Comparison of ENCODE assay signal across 9 mouse cellular contexts in the genomic region with DNA sequence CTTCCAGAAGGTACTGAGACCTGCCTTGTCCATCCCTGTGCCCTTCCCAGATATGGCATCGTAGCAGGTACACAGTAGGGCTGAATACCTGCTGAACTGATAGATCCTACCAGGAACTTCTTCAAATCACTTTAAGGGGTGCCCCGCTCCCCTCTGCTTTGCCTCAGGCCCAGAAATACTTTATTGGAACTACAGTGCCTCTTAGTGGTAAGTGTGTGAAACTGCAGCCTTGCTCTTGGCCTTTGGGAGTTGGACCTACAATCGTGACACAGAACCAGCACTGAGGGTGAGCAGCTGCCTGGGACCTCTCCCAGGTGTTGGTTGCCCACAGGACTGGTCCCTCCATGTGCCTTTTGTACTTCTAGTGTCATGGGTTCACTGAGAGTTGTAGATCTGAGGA. TPM values are rescaled to one million over a fixed set of nuclear protein-coding genes. Genes with fewer than 3 reads are reported as not detected.
DNase-seq lines count a peak whose midpoint lies in the region; ATAC-seq lines count a peak whose summit lies in the region.
"Had no signal": no experiment of that assay in that cellular context is flagged by ENCODE, and none has a peak within 500 bp of the region (broad histone marks: within the 10 kb centered on the region; RNA-seq: fewer than 3 reads in every experiment).

No protein-coding gene starts in this region.

- H3K4me3 ChIP-seq in hindbrain, embryonic 10.5 days = no peak overlapping the region
- H3K4me3 ChIP-seq in hindbrain, embryonic 16.5 days (ENCODE audit: low read length) = no peak overlapping the region
- H3K4me3 ChIP-seq: limb, embryonic 12.5 days had no signal

- H3K9me3 ChIP-seq in hindbrain, embryonic 10.5 days = no peaks in the 10 kb centered on the region; the same call in 1 of the 2 replicates
- no peaks in the 10 kb centered on the region for H3K9me3 ChIP-seq in hindbrain, embryonic 16.5 days (ENCODE audit: control insufficient read depth, low read length)
- H3K9me3 ChIP-seq: limb, embryonic 12.5 days had no signal

- H3K36me3 ChIP-seq in hindbrain, embryonic 10.5 days = no peaks in the 10 kb centered on the region
- no peaks in the 10 kb centered on the region for H3K36me3 ChIP-seq in hindbrain, embryonic 16.5 days (ENCODE audit: control insufficient read depth, insufficient read depth, low read length)
- H3K36me3 ChIP-seq: limb, embryonic 12.5 days had no signal

- no peak overlapping the region for H3K4me2 ChIP-seq in hindbrain, embryonic 16.5 days (ENCODE audit: low read length)
- H3K4me2 ChIP-seq: limb, embryonic 12.5 days had no signal

- H3K4me1 ChIP-seq in hindbrain, embryonic 10.5 days (replicated peaks) = peaks cover 23% of the 10 kb centered on the region
- H3K4me1 ChIP-seq in hindbrain, embryonic 16.5 days (ENCODE audit: control insufficient read depth, insufficient read depth, low read depth, low read length) = no peaks in the 10 kb centered on the region; the same call in 1 of the 2 replicates

- no peak overlapping the region for H3K27ac ChIP-seq in hindbrain, embryonic 10.5 days
- H3K27ac ChIP-seq in hindbrain, embryonic 16.5 days (ENCODE audit: low read depth, low read length) = no peak overlapping the region
- H3K27ac ChIP-seq: limb, embryonic 12.5 days had no signal

- no peak overlapping the region for H3K9ac ChIP-seq in hindbrain, embryonic 16.5 days (ENCODE audit: low read depth, low read length)
- H3K9ac ChIP-seq: limb, embryonic 12.5 days had no signal

- ATAC-seq in hindbrain, embryonic 16.5 days = no peak
- peak; percentile 73 for ATAC-seq in granulocyte monocyte progenitor cell, adult 5-6 weeks (replicated peaks; ENCODE audit: poor library complexity, severe bottlenecking)

- H3K27me3 ChIP-seq in hindbrain, embryonic 10.5 days (ENCODE audit: insufficient read depth, poor library complexity, severe bottlenecking) = peaks cover 82% of the 10 kb centered on the region
- no peaks in the 10 kb centered on the region for H3K27me3 ChIP-seq in hindbrain, embryonic 16.5 days (replicated peaks; ENCODE audit: control insufficient read depth, insufficient read depth, low read length)

- peak; percentile 33 for DNase-seq in hindbrain, embryonic 10.5 days (ENCODE audit: low spot score)
- DNase-seq in thymus, postnatal 0 days (ENCODE audit: low spot score) = peak; percentile 41
- no peak for DNase-seq in thymus, adult 18-20 months
- DNase-seq in retina, embryonic 14.5 days (ENCODE audit: low spot score) = peak; percentile 78
- no peak for DNase-seq in ovary, postnatal 36 days (ENCODE audit: low spot score)

- 37% methylated on average over 3 of the region's 3 CpGs for WGBS in hindbrain, embryonic 10.5 days
- 28% methylated on average over 3 of the region's 3 CpGs for WGBS in hindbrain, embryonic 16.5 days

RNA-seq across cellular contexts. Expression of gene Alx4, which starts 16.8 kb away (rescaled TPM):
- polyA plus RNA-seq in hindbrain, embryonic 10.5 days (2016; fragmentation: Nextera tagmentation; extraction: Ambion mirVana) = 7.2 and 9.0 TPM in 2 replicates
- 0.60 and 0.64 TPM in 2 replicates for polyA plus RNA-seq in hindbrain, embryonic 16.5 days (2015; fragmentation: Nextera tagmentation; extraction: Ambion mirVana)
- polyA plus RNA-seq in thymus, postnatal 0 days (2015; fragmentation: Nextera tagmentation; extraction: Ambion mirVana) = 0.06 and 0.07 TPM in 2 replicates
- not detected in 2 replicates for total RNA-seq in granulocyte monocyte progenitor cell, adult 5-6 weeks (2014; fragmentation: Nextera tagmentation)
- not detected in 2 replicates for total RNA-seq in granulocyte monocyte progenitor cell, adult 5-6 weeks (2017)
- polyA plus RNA-seq: stomach, embryonic 14.5 days had no signal

Comparison
In these comparisons a context has a peak if more than half of its experiments do, and no peak if none do; other contexts are left out.
1. DNase-seq: peak in hindbrain, embryonic 10.5 days (single experiment), thymus, postnatal 0 days (single experiment) and retina, embryonic 14.5 days (single experiment); none in thymus, adult 18-20 months (0 of 2) and ovary, postnatal 36 days (single experiment).